Mouse (Mus musculus) gastrocnemius, adult 8-10 months (tissue): ENCODE data around the gene Cd9. TPM values are rescaled to one million over a fixed set of nuclear protein-coding genes. Genes with fewer than 3 reads are reported as not detected.

Experiments used
- DNase-seq, 2 experiments: peaks; one replicate each; pipeline ENCODE4 v3.0.0; 2022; ENCODE audit warnings: low spot score in 2 of 2
- total RNA-seq, 4 experiments: library from RNA; stranded (reverse); gene quantifications; 2 replicates each; pipeline ENCODE4 v1.2.4; 2022

Gene Cd9
- total RNA-seq = 10 to 100 TPM; 10.5 to 19.3 (median 15.0) TPM

GRCm38 (mm10) chr6:125494092-125494871 lies at the start of gene Cd9:
Gene Cd9 (minus strand): TSS chr6:125494791.
- peak in 1 of 2 experiments; percentile 49 for DNase-seq

GRCm38 (mm10) chr6:125541296-125541695 lies 46.7 kb upstream of the Cd9 start:
- DNase-seq = no peak

DNA sequence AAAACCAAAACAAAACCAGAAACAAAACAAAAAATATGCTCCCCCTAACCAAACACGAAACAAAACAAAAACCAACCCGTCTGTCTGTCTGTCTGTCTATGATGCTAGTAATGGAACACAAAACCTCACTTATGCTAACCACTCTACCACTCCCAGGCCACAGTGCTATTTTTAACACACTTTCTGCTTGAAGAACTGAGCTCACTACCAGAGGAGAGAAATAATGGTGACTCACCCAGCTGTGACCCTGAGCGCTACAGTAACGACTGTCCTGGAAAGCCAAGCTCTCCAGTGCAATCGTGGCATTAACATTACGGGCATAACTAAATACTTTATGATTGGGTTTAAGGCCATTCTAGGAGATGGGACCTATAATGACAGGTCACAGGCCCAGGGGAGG lies 46.2 kb upstream of the Cd9 start:
- DNase-seq = no peak

- no peak for DNase-seq
Observed at GRCm38 (mm10) chr6:125540199-125540598, 45.6 kb upstream of the Cd9 start.

GRCm38 (mm10) chr6:125539423-125539822 lies 44.8 kb upstream of the Cd9 start:
- DNase-seq = no peak

DNA sequence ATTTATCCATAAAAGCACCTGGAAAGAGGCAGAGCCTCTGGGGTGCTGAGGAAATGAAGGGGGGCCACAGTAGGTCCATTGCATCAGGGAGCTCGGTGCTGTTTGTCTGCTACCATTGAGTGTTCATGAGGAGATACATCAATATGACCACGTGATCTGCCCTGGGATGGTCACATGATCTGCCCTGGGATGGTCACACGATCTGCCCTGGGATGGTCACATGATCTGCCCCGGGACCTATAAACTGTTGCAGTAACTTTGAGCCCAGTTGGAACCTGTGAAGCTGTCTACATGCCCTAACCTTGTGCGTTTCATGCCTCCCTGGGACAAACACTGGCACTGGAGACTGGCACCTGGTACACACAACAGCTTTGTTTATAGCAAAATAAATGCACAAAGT lies 43.9 kb upstream of the Cd9 start:
- DNase-seq = no peak

- no peak for DNase-seq
Observed at GRCm38 (mm10) chr6:125534990-125535389, 40.4 kb upstream of the Cd9 start.

GRCm38 (mm10) chr6:125533104-125533650 lies 38.6 kb upstream of the Cd9 start:
- no peak for DNase-seq

DNA sequence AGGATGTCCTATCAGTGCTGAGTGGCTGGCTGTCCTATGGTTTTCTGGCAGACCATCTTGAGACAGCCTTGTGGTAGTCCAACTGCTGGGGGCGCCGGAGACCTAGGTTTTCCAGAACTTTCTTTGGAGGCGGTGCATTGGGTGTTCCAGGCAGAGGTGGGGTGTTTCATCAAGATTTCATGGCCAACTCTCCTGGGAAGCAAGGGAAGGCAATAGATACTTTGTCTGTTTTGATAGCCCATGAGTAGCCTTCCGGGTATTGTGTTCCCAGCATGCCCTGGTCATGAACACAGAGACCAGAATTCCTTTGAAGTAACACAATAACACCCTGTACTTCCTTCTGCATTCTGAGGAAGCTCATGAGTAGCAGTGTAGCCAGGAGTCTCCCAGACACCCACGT lies 34.9 kb upstream of the Cd9 start:
- no peak for DNase-seq

GRCm38 (mm10) chr6:125528614-125529200 lies 34.1 kb upstream of the Cd9 start:
- DNase-seq = no peak

DNA sequence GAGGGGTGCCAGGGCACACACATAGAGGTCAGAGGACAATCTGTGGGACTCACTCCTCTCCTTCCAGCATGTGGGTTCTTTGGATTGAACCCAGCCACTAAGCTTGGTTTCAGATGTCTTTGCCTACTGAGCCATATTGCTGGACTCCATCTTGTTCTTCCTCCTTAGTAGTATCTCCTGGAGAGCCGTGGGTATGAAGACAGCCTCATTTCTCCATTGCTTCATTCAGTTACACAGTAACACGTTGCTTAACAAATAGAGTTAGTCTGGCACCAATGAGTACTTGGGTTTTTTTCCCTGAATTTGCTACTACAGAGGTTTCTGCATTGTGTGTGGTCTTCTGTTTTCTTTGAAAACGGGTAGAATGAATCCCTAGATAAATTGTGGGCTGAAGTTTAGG lies 31.5 kb upstream of the Cd9 start:
- DNase-seq = no peak

- DNase-seq = no peak
Observed at GRCm38 (mm10) chr6:125524027-125524426, 29.4 kb upstream of the Cd9 start.

DNA sequence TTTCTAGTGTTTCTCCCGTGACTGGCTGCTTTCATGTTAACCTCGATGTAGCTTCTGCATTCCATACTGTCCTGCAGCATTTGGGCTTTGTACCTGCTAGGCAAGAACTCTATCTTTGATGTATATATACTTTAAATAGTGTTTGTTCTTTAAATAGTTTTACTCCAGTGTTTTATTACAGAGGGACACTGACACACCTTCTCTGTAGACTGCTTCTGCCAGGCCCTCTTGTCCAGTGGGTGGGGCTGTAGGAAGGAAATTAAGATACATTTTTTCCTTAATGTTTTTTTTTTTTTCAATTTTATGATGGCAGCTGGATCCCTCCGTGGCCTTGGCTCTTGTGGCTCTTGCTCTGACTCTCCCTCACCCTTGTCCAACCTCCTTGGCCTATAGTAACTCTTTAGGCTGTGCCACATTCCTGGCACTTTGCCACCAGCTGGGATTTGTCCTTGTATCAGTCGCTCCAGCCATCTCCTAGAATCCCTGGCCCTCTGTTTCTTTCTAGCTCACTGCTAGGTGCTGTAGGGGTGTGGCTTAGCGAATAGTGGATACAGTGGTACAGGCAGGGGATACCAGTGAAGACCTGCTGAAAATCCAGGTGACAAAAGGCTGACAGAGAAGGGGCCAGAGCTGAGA lies 27.1 kb upstream of the Cd9 start:
- DNase-seq = no peak

DNA sequence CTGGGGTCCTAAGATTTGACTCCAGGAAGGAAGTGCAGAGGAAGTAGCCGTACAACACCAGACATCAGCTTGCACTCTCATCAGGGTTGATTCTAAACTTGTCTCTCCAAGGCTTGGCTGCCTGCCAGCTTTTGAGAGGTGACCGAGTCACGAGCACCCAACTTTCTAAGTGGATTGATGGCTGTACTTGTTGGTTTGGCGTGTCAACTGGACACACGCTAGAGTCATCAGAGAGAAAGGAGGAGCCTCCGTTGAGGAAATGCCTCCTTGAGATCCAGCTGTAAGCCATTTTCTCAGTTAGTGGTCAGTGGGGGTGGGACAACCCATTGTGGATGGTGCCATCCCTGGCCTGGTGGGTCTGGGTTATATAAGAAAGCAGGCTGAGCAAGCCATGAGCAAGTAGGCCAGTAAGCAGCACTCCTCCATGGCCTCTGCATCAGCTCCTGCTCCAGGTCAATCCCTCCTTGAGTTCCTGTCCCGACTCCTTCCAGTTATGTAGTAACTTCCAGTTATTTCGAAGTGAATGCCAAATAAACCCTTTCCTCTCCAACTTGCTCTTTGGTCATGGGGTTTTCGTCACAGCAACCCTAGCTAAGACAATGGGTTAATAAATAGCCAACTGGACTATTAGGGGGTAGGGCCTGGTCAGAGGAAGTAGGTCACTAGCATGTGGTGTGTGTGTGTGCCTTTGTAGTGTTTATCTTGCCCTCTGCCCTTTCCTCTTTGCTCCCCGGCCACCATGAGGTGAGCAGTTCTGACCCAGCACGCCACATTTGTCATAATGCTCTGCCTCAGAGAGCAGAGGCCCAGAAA lies 21.1 kb upstream of the Cd9 start:
- DNase-seq = no peak

DNA sequence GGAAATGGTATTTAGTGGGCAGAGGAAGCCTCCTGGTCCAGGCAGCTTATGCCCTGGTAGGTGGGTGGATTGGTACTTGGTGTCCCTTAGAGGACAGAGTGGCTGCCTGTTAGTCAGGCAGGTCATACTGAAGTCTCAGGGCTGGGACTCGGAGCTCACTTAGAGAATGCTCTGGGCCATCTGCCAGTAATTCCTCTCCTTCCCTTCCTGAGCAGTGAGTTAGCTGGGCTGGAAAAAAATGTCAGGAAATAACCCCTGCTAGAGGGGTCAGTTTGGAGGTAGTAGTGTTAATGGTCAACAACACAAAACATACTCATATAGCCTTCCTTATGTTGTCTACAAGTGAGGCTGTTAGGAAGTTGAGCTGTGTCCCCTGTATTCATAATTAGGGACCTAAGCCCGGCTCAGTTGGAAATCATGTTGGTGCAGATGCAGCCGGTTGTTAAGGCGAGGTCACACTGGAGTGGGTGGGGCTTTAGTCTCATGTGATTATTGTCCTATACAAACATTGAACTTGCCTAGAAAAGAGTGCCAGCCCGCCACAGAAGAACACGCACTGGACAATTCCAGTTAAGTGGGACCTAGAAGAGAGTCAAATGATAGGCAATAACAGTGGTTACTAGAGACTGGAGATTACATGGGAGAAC lies 18.5 kb upstream of the Cd9 start:
- no peak for DNase-seq

- no peak for DNase-seq
Observed at GRCm38 (mm10) chr6:125511196-125511595, 16.6 kb upstream of the Cd9 start.

GRCm38 (mm10) chr6:125510645-125511044 lies 16.1 kb upstream of the Cd9 start:
- no peak for DNase-seq

GRCm38 (mm10) chr6:125509783-125510182 lies 15.2 kb upstream of the Cd9 start:
- no peak for DNase-seq

- DNase-seq = no peak
Observed at GRCm38 (mm10) chr6:125506427-125506826, 11.8 kb upstream of the Cd9 start.

DNA sequence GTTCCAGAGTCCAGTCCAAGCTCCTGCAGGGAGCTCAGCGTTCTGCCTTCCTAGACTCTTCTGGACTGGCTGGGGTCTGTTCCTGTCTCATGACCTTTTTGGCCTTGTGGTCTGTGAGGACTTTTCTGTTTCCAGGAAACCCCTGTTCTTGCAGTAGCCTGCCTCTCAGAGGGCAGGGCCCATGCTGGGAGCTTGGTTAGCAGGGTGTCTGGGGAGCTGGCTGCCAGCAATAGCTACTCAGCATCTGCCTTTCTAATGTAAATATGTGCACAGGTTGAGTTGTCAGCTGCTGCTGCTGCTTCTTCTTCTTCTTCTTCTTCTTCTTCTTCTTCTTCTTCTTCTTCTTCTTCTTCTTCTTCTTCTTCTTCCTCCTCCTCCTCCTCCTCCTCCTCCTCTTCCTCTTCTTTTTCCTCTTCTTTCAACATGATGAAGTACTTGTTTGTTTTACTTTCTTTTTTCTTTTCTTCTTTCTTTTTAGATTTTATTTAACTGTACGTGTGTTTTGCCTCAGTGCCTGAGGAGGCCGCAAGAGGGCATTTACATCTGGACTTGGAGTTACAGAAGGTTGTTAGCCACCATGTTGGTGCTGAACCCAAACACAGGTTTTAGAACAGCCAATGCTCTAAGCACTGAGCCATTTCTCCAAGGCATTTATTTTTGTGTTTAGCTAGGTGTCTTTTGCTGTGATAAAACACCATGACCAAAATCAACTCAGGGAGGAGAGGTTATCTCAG lies 10.2 kb upstream of the Cd9 start:
- no peak for DNase-seq
